Mouse (Mus musculus) inflammation-experienced regulatory T-cells, adult 6 months (primary cell): ENCODE data around the gene Arhgap10. TPM values are rescaled to one million over a fixed set of nuclear protein-coding genes. Genes with fewer than 3 reads are reported as not detected.

Experiments used
- ATAC-seq: one replicate; pipeline ENCODE4 v1.8.0; 2017
- polyA plus RNA-seq, 3 experiments: library from polyadenylated mRNA; unstranded; fragments of 100-300 nt; shearing (Covaris generic); gene quantifications; one replicate each; pipeline ENCODE4 v1.2.1; 2017

Gene Arhgap10
- polyA plus RNA-seq, 3 experiments from 2014 or later = 2.5 to 5.0 (median 2.9) TPM

DNA sequence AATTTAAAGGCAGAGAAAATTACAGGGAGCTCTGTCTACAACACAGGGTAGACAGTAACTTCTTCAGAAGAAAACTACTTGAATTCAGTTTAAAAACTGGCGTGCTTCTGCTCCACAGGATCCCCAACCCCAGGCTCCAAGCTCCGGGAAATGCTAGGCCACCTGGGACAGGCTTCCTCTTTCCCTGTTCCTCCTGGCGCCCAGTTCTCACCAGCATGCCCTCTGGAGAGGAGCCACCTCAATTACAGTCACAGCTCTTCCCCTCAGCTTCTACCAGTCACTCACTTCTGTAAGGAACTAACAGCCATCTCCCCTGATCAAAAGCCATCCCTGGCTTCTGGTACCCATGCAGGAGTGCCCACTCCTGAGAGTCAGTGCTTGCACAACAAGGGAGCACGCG lies 32.9 kb downstream of the Arhgap10 start:
- no peak for ATAC-seq

DNA sequence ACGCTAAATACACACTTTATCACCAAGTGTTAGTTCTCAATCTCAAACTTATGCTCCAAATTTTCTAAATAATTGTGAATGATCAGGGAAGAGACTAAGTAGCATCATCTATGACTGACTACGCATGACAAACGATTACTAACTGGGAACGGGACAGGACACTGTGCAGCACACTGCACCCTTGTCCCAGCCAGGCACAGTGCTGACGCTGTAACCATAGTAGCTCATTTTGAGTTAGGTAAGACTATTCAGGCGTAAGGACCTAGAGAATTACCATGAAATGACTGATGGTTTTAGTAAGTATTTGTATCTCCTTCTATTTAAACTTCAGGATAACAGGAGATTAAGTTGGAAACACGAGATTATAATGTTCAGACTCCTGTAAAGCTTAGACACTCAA lies 33.5 kb downstream of the Arhgap10 start:
- ATAC-seq = no peak

DNA sequence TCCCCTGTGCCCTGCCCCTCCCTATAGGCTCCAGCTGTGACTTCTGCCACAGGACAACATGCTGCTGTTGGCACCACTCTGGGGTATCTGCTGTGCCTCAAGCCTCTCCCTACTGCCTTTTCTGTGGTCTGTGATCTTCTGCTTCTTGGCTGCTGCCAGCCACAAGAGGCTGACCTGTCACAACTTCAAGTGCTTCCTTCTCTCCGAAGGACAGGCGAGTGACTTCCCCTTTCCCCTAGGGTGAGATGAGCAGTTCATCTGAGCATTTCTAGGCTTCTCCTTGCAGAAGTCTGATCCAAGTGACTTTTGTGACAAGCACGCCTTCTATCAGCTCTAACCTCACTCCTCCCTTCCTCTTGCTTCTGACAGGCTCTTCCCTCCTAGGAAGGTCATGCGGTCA lies 34.1 kb downstream of the Arhgap10 start:
- ATAC-seq = no peak

DNA sequence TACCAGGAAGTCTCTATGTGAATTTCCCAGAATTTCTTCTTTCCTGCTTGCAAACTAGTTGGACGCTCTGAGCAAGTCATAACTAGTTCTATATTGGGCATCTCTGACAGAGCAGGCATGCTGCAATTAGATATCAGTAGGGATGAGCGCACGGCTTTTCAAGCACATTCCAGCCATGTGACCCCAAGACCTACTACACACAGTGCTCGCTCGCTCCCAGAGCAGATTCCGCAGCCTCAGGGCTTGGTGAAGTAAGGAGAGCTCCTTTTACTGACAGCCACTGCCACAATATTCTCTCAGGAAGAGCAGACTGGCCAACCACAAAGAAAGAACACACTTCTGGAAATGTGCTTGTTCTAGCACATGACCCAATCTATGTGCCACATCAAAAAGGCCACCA lies 36.0 kb downstream of the Arhgap10 start:
- ATAC-seq = peak; percentile 28

DNA sequence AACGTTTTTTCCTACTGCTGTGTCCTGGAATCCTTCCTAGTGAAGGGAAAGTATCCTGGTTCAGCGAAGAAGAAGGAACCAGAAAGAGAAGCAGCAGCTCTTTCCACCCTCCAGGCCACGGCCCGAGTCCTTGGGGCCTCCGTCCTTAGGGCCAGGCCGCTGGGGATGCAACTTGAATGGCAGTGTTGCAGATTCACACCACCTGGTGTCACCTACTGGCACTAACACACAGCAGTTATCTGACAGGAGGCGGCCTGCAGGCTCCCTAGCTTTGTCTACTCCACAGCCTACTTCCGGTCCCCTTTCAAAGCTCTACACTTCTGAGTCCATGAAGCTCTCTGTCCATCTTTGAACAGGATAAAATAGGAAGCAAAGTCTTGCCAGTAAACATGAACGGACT lies 37.8 kb downstream of the Arhgap10 start:
- ATAC-seq = no peak

DNA sequence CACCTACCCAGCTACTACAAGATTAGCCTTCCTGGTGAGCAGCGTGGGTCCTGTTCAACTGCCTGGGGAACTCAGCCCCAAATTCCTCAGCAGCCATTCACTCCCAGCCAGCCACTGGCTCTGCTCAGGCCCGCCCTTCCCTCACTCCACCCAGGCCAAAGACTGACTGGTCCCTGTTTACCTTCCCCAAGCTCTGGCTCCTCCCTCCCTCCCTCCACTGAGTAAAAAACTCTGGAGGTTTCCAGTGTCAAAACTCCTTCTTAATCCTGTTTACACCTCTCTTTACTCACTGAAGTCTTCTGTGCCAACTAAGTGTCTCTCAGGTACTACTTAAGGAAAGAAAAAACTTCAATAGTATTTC lies 38.9 kb downstream of the Arhgap10 start:
- no peak for ATAC-seq

DNA sequence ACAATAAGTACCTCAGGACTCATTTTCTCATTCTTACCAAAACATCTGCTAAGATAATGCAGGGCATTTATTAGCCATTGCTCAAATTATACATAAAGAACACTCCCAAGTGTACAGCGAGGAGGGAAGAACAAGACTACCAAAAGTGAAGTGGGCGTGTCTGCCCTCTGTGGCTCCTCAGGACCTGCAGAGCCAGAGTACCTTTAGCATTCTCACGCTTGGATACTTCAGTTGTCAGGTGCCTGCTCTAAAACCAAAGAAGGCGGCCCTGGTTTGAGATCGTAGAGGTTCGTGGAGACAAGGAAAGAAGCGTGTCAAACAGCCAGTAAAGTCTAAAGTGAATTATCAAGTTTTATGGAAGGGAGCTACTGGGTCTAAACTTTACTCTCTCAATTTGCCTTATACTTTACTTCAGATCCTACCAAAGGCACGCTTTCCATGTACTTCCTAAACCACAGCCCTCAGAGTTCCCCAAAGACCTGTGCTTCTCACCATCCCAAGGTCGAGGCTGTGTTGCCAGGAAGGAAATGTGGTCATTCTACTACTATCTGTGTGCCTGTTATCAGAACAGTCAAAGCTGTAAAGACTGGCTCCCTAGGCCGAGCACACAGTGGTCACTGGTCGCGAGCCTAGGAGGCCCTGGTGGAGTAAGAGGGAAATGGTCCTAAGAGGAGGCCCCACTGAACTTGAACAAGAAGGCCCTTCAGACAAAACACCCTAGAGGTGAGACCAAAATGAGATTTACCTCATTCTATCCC lies 39.4 kb downstream of the Arhgap10 start:
- no peak for ATAC-seq

DNA sequence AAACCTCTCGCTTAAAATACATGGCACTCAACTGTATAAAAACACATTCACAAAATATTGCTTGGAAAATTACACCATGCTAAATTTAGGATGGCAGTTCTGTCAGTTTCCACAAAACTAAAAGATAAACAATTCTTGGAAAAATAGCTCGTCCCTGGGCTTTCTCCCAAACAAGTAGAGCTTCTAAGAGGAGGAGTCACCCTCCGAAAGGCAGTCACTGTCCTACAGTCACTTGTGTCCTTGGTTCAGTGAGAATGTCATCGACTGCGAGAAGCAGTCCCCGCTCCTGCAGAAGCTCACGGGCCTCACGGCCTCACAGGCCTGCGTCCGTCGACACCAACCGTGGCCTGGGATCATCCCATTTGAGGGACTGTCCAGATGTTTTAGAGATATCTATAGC lies 40.1 kb downstream of the Arhgap10 start:
- ATAC-seq = no peak

DNA sequence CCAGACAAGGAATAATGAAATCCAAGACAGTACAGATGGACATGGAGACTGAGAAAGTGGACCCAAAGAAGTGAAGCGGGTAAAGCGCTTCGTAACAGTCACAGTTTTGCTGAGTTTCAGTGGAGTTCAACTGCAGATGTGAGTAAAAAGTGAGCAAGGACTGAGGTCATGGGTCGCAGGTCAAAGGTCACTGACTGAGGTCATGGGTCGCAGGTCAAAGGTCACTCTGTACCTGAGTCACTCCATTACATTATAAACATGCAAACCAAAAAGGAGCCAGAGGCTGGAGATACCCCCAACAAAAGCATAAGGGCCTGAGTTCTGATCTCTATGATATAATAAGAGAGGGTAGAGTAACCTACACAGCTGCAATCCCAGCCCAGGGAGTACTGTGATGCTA lies 43.1 kb downstream of the Arhgap10 start:
- no peak for ATAC-seq

DNA sequence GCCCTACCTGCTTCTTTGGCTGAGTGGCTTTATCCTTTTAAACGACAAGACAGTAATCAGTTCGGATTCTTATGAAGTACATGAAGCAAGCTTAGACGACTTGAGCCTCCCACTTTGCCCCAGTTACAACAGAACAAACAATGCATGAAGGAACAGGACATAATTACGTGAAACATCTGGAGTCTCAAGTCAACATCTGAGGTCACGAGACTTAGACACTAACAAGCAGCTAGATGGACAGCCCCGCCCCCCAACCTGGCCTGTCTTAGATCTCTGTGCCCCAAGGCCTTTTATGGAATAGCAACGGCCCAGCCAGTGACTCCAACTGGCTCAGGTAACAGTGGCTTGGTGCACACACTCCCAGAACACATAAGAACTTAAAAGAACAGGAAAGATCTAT lies 44.0 kb downstream of the Arhgap10 start:
- ATAC-seq = no peak

DNA sequence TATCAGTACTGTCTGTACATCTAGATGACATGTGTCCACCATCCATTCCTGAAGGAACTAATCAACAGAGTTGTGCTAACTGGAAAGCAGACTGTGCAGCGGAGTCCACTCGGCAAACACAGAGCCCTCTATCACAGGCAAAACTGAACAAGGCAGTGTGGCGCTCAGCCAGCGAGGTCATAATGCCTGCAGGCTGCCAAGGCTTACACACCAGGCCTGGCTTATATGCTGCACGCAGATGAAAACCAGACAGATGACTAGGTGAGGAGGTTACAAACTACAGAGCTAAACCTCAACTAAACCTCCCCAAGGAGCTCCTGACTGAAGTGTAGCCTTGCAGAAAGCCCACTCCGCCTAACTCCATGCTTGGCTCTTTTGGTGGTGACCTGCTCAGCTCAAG lies 44.4 kb downstream of the Arhgap10 start:
- ATAC-seq = no peak

DNA sequence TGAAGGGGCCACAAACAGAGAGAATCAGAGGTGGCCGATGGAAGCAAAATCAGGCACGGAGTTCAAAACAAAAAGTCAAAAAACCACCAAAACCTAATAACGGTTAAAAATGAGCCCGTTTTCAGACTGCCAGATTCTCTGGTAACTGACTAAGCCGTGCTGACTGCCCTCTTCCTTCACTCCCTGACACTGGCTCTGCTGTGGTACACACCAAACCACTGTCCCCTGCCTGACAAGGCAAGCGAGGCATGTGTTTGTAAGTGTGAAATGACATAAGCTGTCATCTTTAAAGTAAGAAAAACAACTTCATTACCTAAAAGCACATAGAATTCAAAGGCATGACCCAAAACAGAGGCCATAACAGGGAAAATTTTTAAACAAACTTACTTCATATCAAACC lies 56.4 kb downstream of the Arhgap10 start:
- ATAC-seq = no peak

DNA sequence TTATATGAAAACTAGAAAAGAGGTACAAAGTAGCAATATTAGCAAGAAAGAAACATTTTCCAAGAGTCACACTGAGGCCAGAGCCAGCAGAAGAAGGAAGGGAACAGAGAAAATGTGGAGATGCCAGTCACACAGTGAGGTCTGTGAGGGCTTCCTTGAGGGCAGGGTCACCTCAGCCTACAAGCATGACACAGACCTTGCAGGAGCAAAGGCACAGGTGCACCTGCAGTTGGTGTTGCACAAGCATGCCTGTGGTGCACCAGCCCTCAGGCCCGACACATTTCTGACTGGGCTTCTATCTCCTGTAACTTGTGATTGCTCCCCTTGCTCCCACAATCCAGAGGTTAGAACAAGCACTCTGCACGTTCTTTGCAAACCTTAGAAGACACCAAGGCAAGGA lies 57.4 kb downstream of the Arhgap10 start:
- no peak for ATAC-seq

DNA sequence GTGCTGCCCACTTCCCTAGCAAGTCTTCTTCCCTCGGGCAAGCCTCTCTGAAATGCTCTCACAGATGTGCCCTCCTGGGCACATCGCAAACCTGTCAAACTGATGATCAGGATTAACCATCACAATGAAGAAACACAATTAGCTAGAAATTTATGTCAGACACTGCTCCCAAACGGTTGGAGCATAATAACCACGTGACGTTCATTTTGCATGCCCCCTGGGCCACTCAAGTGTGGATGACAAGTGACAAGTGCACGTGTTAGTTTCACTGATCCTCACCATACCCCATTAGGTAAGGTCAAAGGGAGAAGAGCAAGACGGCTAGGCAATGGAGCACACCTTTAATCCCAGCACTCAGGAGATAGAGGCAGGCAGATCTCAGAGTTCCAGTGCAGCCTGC lies 58.1 kb downstream of the Arhgap10 start:
- ATAC-seq = no peak

DNA sequence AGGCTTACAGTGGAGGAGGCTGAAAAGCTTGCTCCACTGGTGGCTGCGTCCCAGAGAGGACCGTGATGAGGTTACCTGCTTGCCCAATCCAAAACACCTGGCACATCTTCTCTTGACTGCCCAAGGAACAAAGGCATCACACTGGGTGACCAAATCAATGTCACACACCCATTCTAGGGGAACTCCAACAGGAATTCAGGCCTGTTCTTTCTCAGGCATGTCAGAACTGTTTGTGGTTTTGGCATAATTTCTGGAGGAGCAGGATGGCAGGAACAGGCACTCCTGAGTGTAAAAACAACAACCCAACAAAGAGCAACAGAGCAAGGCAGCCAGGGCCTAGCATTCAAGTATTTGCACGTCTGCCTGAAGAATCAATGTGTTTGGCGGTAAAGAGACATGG lies 59.2 kb downstream of the Arhgap10 start:
- no peak for ATAC-seq

DNA sequence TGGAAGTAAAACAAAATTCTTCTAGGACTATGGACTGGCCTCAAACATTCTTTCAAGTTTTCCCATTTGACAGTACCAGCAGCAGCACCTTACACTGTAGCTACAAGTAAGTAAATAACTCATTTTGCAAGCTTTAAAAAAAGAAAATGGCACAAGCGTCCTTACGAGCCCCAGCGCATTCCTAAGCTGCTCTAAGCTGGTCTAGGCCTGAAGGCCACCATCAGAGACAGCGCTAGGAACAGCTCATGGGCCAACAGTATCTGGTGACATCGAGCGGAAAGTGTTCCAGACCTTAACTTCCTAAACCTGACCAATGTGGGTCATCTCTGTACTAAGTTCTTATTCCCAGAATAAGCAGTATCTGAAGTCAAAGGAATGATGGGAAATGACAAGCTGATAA lies 61.5 kb downstream of the Arhgap10 start:
- ATAC-seq = no peak

DNA sequence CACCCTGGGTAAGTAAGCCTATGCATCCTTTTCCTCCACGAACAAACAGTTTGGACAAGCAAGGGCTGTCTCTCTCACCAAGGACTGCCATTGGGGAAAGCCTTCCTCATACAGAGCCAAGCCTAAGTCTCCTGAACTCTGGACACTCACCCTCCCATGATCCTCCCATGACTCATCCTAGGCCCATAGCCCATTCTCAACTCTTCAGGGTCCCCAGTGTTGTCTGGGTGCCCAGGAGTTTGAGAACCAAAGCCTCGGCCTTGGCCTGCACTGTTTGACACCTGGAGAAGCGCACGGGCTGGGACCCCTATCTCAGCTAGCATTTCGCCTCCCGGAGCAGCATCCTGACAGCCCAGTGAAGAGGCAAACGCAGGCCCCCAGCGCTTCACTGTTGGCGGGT lies 63.9 kb downstream of the Arhgap10 start:
- no peak for ATAC-seq

DNA sequence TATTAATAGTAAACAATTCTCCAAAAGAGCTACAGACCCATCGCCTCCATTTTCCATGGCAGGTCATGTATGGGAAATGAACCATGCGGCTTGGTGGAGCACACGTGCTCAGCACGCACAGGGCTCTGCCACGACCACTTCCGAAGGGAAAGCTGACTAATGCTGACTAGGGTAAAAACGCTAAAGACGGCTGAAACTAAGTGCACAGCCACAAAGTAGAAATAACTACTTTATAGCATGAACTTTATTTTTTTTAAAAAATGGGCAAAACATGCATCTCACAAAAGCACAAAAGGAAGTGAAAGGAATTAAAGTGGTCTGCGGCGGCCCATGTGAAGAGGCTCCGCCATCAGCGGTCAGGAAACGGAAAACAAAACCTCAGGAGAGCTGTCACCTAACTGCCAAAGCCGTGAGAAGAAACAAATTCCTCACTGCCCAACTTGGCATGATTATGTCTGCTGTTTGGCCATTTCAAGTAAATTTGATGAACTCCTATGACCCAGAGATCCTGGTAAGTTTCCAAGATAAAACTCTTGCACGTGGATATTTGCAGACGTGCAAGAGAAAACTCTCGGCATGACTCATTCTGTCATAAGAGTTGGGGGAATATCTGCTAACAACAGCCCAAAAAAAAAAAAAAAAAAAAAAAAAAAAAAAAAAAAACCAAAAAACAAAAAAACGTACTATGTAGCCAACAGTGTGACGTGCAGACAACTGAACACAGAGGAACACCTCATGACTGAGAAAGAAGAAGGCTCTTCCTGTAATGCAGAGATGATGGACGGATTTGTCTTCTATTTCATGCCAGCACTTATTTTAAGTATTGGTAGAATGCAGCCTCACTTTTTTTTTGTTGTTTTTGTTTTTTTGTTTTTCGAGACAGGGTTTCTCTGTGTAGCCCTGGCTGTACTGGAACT lies 66.0 kb downstream of the Arhgap10 start:
- peak; percentile 79 for ATAC-seq

DNA sequence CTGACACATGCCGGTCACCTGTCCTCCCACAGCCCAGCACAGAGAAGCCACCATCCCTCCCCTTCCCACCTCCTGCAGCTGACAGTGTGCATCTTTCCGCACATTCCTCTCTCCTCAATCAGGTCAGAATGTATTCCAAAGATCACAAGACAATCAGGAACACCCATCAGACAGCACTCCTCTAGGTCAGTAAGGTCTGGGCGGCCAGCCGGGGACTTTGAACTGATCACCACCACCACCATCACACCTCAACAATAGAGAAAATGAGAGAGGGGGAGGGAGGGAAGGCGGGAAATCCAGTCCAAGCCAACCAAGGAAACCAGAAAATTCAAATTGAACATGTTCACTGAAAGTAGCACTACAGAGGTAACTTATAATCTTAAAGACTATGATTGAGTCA lies 66.7 kb downstream of the Arhgap10 start:
- no peak for ATAC-seq

DNA sequence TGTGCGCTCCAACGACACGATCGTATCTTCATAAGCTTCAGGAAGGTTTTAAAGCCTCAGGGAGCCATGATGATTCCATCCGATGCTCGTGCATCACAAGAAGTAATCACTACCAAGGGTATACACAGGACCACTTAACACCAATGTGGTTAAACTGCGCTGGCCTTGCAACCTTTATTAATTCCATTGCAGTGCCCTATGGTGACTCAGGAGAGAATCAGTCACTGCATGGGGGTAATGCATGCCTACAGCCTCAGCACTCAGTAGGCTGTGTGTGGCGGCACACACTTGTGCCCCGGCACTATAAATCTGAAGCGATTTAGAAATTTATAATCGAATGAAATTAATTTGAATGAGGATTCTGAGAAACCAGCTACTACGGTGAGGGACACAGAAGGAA lies 71.5 kb downstream of the Arhgap10 start:
- no peak for ATAC-seq

DNA sequence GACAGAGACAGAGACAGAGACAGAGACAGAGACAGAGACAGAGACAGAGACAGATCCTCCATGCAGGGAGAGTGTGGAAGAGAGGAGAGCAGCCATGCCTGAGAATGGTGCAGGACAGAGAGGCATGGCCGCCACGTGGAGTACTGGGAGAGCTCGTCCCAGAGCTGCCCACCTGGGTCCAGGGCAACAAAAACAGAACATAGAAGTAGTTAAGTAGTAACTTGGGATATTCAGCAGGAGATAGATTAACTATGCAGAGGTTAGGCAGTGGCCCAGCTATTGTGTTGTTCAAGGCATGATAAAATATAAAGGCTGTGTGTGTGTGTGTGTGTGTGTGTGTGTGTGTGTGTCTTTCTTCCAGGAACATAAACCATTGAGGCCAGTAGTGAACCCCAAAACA lies 72.1 kb downstream of the Arhgap10 start:
- ATAC-seq = no peak

DNA sequence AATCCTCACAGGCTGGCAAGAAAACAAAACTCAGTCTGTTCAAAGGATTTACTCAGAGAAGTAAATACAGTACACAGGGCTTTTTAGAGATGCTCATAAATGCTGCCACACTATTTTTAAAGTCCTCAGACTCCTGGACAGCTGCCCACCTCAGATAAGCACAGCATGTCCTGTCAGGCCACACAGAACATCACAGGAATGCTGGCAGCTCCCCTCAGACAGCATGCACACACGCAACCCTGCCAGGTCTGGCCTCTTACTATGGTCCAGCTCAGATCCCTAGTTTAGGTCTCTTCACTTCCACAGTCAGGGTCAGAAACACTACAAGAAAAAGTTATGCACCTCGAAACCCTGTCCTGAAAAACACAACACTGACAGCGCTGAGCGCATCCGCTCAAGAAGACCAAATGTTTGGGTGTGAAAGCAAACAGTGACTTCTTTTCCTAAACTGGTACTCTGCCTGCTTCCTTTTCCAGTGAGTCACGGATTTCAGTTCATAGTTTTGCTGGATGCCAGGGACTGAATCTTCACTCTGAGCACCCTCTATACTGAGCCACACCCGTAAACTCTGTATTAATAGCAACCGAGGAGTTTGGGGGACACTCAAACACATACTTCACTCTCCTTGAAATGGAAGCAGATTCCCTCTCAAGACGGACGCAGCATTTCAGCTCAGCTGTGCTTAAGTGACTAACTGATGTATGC lies 73.4 kb downstream of the Arhgap10 start:
- no peak for ATAC-seq

DNA sequence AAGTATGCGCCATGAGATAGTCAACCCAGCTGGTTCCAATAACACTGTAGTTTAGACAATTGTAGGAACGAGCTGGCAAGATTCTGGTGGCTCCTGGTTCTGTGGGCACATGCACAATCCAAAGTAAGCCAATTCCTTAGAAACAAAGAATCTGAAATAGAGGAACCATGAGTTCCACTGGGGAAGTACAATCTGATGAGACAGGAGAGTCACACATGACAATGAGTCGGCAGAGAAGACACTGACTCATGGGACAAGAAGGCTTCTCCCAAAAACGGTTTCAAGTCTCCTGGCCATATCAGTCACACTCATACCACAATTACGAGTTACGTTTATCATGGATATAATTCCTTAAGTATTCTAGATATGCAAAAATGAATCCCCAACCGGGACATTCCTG lies 75.3 kb downstream of the Arhgap10 start:
- no peak for ATAC-seq

DNA sequence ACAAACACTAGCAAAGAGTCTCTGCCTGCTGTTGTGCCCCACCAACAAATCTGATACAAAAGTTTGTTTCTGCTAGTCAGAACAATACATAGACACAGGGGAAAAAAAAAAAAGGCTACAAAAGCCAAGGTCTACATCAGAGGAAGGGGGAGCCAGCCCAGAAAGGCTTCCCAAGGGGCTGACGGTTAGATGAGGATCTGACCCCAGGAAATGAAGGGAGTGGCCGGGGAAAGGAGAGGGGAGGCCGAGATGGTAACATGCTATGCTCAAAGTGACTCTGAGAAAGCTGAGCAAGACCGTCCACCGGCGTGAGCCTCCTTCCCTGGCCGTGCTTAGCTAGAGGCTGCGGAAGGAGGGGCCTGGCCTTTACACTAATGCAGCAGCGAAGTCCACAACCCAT lies 76.8 kb downstream of the Arhgap10 start:
- ATAC-seq = no peak
